Mouse (Mus musculus) liver, embryonic 16.5 days (tissue): ENCODE results near the gene Tead4. TPM values are rescaled to one million over a fixed set of nuclear protein-coding genes. Genes with fewer than 3 reads are reported as not detected.
"Not testable (repeated sequence)": the region's sequence is repeated elsewhere in the genome, so short reads cannot be mapped to it uniquely, and the experiment has no call there.

Experiments used
- ATAC-seq: fragments of 200-750 bp; cut with Nextera tagmentation; 2 replicates; pipeline ENCODE4 v1.8.0; 2017; ENCODE audit warnings: low read depth, mild to moderate bottlenecking, moderate number of reproducible peaks, moderate library complexity
- H3K27ac ChIP-seq: fragments of 300-500 bp; sonication (generic); 2 replicates; pipeline ENCODE4 v1.5.1; 2014; ENCODE audit warnings: mild to moderate bottlenecking, low read length
- H3K27me3 ChIP-seq: fragments of 300-500 bp; sonication (generic); 2 replicates; pipeline ENCODE4 v1.6.1; 2014; ENCODE audit warnings: low read depth, low read length, mixed read lengths; ENCODE audit not compliant: control insufficient read depth, insufficient read depth
- H3K36me3 ChIP-seq: fragments of 300-500 bp; sonication (generic); 2 replicates; pipeline ENCODE4 v1.6.1; 2014; ENCODE audit warnings: mild to moderate bottlenecking; ENCODE audit not compliant: control insufficient read depth, insufficient read depth
- H3K4me1 ChIP-seq: fragments of 300-500 bp; sonication (generic); 2 replicates; pipeline ENCODE4 v1.6.1; 2014; ENCODE audit warnings: low read depth, low read length, mixed read lengths; ENCODE audit not compliant: control insufficient read depth
- H3K4me2 ChIP-seq: fragments of 300-500 bp; sonication (generic); 2 replicates; pipeline ENCODE4 v1.6.1; 2014; ENCODE audit warnings: low read depth, low read length, mixed read lengths
- H3K4me3 ChIP-seq: fragments of 300-500 bp; sonication (generic); 2 replicates; pipeline ENCODE4 v1.5.1; 2014; ENCODE audit warnings: low read depth, mild to moderate bottlenecking, low read length
- H3K9ac ChIP-seq: fragments of 300-500 bp; sonication (generic); 2 replicates; pipeline ENCODE4 v1.6.1; 2014; ENCODE audit warnings: low read depth, low read length
- H3K9me3 ChIP-seq: fragments of 300-500 bp; sonication (generic); replicated peaks from 2 replicates; pipeline ENCODE4 v1.6.1; 2016; ENCODE audit warnings: low read length; ENCODE audit not compliant: control insufficient read depth
- WGBS: fragments of 180-500 bp; shearing (Covaris S2); extraction: QIAGEN DNeasy Blood & Tissue Kit; methylation state at CpG from one replicate; pipeline ENCODE4 v1.1.7; 2014; ENCODE audit not compliant: insufficient replicate concordance; 5-methylcytosine and 5-hydroxymethylcytosine counted together
- polyA plus RNA-seq: library from polyadenylated mRNA; unstranded; fragments of >200 nt; fragmentation: Nextera tagmentation; extraction: Ambion mirVana; gene quantifications from 2 replicates; pipeline ENCODE4 v1.2.1, GENCODE M21; 2015

Tead4 gene
- polyA plus RNA-seq, 1 experiment from 2014 or later: 0.51 TPM

- not testable (repeated sequence) for H3K36me3 ChIP-seq, H3K4me2 ChIP-seq, H3K9me3 ChIP-seq, ATAC-seq, H3K27ac ChIP-seq, H3K9ac ChIP-seq, H3K4me1 ChIP-seq, H3K27me3 ChIP-seq, H3K4me3 ChIP-seq
- 64% methylated on average over 1 of the region's 1 CpGs for whole genome bisulfite sequencing
These were observed 91.4 kb downstream of the Tead4 start for GRCm38 (mm10) chr6:128209199-128209598.

GRCm38 (mm10) chr6:128208491-128209170 lies 92.0 kb downstream of the Tead4 start:
- H3K4me3 ChIP-seq: no peak overlapping the region
- no peak overlapping the region for H3K27ac ChIP-seq
- no peak overlapping the region for H3K4me2 ChIP-seq
- WGBS: 72% methylated on average over 8 of the region's 8 CpGs
- H3K9ac ChIP-seq: no peak overlapping the region
- no peaks in the 10 kb centered on the region for H3K9me3 ChIP-seq
- ATAC-seq: no peak
- no peaks in the 10 kb centered on the region for H3K27me3 ChIP-seq
- H3K4me1 ChIP-seq: no peaks in the 10 kb centered on the region
- no peaks in the 10 kb centered on the region for H3K36me3 ChIP-seq

- no peaks in the 10 kb centered on the region for H3K36me3 ChIP-seq
- no peak overlapping the region for H3K4me2 ChIP-seq
- no peak overlapping the region for H3K27ac ChIP-seq
- no peaks in the 10 kb centered on the region for H3K9me3 ChIP-seq
- peaks cover 6% of the 10 kb centered on the region; the same call in 1 of the 2 replicates for H3K4me1 ChIP-seq
- ATAC-seq: no peak
- H3K4me3 ChIP-seq: no peak overlapping the region
- no peaks in the 10 kb centered on the region for H3K27me3 ChIP-seq
- no peak overlapping the region for H3K9ac ChIP-seq
- WGBS: 47% methylated on average over 1 of the region's 1 CpGs
These were observed 97.1 kb downstream of the Tead4 start for GRCm38 (mm10) chr6:128203557-128203956.

GRCm38 (mm10) chr6:128200847-128201640 lies 99.6 kb downstream of the Tead4 start:
- Histone ChIP-seq H3K27ac (peak overlapping the region; percentile 24), H3K36me3 (no peaks in the 10 kb centered on the region), H3K9me3 (no peaks in the 10 kb centered on the region), H3K4me3 (peak overlapping the region; percentile 58), H3K9ac (peak overlapping the region; percentile 45; the same call in 1 of the 2 replicates), H3K27me3 (no peaks in the 10 kb centered on the region), H3K4me1 (peaks cover 6% of the 10 kb centered on the region; the same call in 1 of the 2 replicates), H3K4me2 (peak overlapping the region; percentile 91)
- WGBS: under 1% methylated on average over 20 of the region's 20 CpGs
- no peak for ATAC-seq

GRCm38 (mm10) chr6:128200116-128200846 lies 100.3 kb downstream of the Tead4 start:
- Histone ChIP-seq H3K4me3 (peak overlapping the region; percentile 58), H3K9ac (peak overlapping the region; percentile 53), H3K27me3 (no peaks in the 10 kb centered on the region), H3K4me2 (peak overlapping the region; percentile 91), H3K4me1 (peaks cover 6% of the 10 kb centered on the region; the same call in 1 of the 2 replicates), H3K36me3 (no peaks in the 10 kb centered on the region), H3K9me3 (no peaks in the 10 kb centered on the region), H3K27ac (no peak overlapping the region)
- peak; percentile 96 for ATAC-seq
- WGBS: under 1% methylated on average over 54 of the region's 54 CpGs

GRCm38 (mm10) chr6:128183521-128183920 lies 117.1 kb downstream of the Tead4 start:
- Histone ChIP-seq H3K27me3 (no peaks in the 10 kb centered on the region), H3K4me1 (no peaks in the 10 kb centered on the region), H3K4me2 (no peak overlapping the region), H3K9ac (no peak overlapping the region), H3K9me3 (no peaks in the 10 kb centered on the region), H3K4me3 (no peak overlapping the region), H3K27ac (no peak overlapping the region), H3K36me3 (no peaks in the 10 kb centered on the region)
- 29% methylated on average over 2 of the region's 2 CpGs for WGBS
- ATAC-seq: no peak

- Histone ChIP-seq H3K4me1 (no peaks in the 10 kb centered on the region), H3K27ac (no peak overlapping the region), H3K9me3 (no peaks in the 10 kb centered on the region), H3K9ac (no peak overlapping the region), H3K36me3 (no peaks in the 10 kb centered on the region), H3K27me3 (no peaks in the 10 kb centered on the region), H3K4me3 (no peak overlapping the region), H3K4me2 (no peak overlapping the region)
- ATAC-seq: no peak
- WGBS: 54% methylated on average over 5 of the region's 5 CpGs
These were observed 119.4 kb downstream of the Tead4 start for GRCm38 (mm10) chr6:128181176-128181575.

GRCm38 (mm10) chr6:128179651-128180050 lies 121.0 kb downstream of the Tead4 start:
- no peak overlapping the region for H3K27ac ChIP-seq
- H3K9ac ChIP-seq: no peak overlapping the region
- H3K4me3 ChIP-seq: no peak overlapping the region
- no peak overlapping the region for H3K4me2 ChIP-seq
- H3K27me3 ChIP-seq: no peaks in the 10 kb centered on the region
- ATAC-seq: no peak
- WGBS: 72% methylated on average over 1 of the region's 1 CpGs
- no peaks in the 10 kb centered on the region for H3K9me3 ChIP-seq
- no peaks in the 10 kb centered on the region for H3K4me1 ChIP-seq
- no peaks in the 10 kb centered on the region for H3K36me3 ChIP-seq
